Mouse (Mus musculus) heart, postnatal 0 days (tissue): ENCODE measurements around the gene Gmds.

Experiments used
- CTCF ChIP-seq: IDR thresholded peaks from 2 replicates; pipeline ENCODE4 v1.5.1; 2016; ENCODE audit warnings: antibody characterized with exemption, control low read depth, low read depth
- EP300 ChIP-seq: IDR thresholded peaks from 2 replicates; pipeline ENCODE4 v1.6.1; 2016; ENCODE audit warnings: antibody characterized with exemption, low read depth

DNA sequence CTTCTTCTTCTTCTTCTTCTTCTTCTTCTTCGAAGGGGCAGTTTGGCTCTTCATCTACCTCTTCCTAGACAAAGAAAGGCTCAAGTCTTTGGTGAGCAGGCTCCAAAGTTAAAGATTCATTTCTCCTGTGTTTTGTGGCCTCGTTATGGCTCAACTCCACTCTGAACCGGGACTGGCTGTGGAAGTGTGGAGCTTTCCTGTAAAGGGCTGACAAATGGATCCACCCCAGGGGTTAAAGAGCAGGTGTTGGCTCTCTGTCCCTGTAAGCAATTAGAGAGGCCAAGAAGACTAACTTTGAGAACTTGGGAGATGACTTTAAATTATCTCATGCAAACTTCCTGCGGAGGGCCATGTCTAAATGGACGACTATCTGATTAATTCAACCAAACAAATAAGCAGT is 536.1 kb downstream of the Gmds start:
- TF ChIP-seq EP300 = no peak
- TF ChIP-seq CTCF = no peak
